Mouse (Mus musculus): ENCODE results near the gene Ssna1.
A peak's percentile ranks its signal among the peaks of the same experiment; 100 is the strongest.
"Not testable (repeated sequence)": the region's sequence is repeated elsewhere in the genome, so short reads cannot be mapped to it uniquely, and the experiment has no call there.

The Ssna1 gene

DNA sequence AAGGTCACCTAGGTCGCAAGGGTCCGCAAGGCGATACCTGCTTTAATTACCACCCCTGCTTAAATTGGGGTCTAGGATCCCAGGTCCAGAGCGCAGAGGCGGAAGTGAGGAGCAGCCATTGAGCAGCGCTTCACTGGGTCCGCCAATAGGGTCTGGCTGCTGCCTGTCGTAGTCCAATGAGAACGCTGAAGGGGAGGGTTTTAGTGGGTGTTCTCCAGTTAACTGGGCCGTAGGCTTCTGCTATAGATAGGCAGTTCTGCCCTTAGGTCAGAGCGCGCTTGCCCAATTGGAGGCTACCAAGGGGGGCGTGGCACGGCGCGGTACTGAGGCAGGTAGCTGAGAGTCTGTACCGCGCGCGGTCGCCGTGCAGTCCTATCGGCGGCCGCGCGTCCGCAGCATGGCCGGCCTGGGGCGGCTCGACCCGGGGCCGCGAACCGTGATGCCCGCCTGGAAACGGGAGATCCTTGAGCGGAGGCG, 9.9 kb downstream of the Ssna1 start, which contains the start of gene Tprn:
Tprn (plus strand) TSS at position 328 of the 477 bp plus-strand sequence.
- DNase-seq (ENCODE audit: low read depth, low spot score) = peak; percentile 100

DNA sequence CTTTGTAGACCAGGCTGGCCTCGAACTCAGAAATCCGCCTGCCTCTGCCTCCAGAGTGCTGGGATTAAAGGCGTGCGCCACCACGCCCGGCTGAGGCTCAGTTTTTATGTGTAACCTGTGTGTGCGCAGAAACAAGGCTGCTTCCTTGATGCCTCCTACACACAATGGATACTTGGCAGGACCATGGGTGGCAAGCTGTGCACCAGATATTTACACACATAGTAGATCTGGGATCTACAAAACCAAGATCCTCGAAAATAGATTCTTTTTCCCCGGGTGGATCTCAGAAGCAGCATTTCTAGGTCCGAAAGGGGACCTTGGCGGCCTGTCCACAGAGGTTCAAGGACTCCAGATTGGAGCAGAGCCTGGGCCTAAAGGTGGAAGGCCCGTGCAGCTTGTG, 10.4 kb downstream of the Ssna1 start:
- no peak for DNase-seq (ENCODE audit: low read depth, low spot score)

DNA sequence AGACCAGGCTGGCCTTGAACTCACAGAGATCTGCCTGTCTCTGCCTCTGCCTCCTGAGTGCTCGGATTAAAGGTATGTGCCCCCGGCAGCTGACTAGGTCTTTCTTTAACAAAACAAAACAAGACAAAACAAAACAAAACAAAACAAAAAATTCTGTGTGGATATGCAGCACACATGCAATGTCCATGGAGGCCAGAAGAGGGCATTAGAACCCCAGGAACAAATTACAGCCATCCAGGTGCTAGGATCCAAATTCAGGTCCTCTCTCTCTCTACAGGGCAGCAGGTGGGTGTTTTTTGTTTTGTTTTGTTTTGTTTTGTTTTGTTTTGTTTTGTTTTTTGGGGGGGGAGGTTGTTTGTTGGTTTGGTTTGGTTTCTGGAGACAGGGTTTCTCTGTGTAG, 13.4 kb downstream of the Ssna1 start:
- DNase-seq (ENCODE audit: low read depth, low spot score) = peak; percentile 77

DNA sequence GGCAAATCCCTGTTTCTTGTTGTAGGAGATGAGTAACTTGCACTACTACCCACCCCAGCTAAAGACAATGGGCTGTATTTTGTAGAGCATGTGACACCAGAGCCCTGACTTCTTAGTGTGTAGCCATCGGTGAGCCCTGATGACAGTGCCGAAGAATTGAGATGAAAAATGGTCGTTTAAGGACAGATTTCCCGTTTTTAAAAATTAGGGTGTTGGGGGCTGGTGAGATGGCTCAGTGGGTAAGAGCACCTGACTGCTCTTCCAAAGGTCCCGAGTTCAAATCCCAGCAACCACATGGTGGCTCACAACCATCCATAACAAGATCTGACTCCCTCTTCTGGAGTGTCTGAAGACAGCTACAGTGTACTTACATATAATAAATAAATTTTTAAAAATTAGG, 15.0 kb downstream of the Ssna1 start:
- not testable (repeated sequence) for DNase-seq (ENCODE audit: low read depth, low spot score)

DNA sequence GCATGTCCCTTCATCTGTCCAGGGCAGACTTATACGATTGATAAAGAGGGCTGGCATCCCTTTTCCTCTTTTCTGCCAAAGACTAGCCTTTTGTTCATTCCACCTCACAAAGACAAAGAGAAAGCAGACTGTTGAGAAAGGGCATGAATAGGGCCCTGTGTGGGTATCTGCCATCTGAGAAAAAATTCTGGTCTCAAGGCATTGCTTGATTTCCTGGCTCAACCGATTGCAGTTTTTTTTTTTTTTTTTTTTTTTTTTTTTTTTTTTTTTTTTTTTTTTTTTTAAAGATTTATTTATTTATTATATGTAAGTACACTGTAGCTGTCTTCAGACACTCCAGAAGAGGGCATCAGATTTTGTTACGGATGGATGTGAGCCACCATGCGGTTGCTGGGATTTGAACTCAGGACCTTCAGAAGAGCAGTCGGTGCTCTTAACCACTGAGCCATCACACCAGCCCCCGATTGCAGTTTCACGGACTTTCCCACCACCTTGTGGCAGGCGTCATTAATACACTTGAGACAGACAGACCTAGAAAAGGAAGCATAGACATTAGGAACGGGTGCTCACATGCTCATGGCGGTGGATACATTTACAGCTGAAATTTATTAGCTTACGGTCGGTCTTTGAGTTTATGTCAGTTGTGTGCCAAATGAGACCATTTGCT, 15.7 kb downstream of the Ssna1 start:
- DNase-seq (ENCODE audit: low read depth, low spot score) = peak; percentile 89

DNA sequence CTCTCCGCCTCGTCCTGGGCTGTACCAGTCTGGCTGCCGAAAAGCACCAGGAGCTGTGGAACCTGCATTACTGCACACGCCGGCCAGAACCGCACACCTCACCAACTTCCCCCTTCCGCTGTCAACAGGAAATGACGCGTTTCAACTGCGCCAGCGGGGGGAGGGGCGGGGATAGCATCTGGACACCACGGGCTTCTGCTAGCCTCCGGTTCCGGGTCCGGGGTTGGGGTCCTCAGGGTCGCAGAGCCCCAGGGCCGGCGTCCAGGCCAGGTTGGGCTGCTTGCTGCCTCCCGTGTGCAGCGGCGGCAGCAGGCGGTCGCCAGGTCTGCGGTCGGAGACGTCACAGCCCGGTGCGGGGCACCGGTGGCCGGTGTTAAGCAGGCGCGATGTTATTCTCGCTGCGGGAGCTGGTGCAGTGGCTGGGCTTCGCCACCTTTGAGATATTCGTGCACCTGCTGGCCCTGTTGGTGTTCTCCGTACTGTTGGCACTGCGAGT, 16.9 kb downstream of the Ssna1 start, which contains the start of gene Tmem203:
Tmem203 (plus strand) TSS at position 156 of the 496 bp plus-strand sequence.
- DNase-seq (ENCODE audit: low read depth, low spot score) = peak; percentile 96

DNA sequence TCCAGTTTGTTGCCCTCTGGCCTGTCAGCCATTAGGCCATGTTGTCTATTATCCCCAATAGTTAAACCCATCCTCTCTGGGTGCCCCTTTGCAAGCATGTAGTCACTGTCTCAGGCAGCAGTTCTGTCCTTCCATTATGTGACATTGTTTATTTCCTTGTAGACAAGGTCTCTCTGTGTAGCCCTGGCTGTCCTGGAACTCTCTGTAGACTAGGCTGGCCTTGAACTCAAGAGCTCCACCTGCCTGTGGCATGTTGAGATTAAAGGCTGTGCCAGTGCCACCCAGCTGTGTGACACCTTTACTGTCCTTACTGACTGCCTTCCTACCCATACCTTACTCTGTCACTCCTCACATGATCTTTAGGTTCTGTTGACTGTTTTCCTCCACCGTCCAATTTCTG, 19.9 kb downstream of the Ssna1 start:
- no peak for DNase-seq (ENCODE audit: low read depth, low spot score)

DNA sequence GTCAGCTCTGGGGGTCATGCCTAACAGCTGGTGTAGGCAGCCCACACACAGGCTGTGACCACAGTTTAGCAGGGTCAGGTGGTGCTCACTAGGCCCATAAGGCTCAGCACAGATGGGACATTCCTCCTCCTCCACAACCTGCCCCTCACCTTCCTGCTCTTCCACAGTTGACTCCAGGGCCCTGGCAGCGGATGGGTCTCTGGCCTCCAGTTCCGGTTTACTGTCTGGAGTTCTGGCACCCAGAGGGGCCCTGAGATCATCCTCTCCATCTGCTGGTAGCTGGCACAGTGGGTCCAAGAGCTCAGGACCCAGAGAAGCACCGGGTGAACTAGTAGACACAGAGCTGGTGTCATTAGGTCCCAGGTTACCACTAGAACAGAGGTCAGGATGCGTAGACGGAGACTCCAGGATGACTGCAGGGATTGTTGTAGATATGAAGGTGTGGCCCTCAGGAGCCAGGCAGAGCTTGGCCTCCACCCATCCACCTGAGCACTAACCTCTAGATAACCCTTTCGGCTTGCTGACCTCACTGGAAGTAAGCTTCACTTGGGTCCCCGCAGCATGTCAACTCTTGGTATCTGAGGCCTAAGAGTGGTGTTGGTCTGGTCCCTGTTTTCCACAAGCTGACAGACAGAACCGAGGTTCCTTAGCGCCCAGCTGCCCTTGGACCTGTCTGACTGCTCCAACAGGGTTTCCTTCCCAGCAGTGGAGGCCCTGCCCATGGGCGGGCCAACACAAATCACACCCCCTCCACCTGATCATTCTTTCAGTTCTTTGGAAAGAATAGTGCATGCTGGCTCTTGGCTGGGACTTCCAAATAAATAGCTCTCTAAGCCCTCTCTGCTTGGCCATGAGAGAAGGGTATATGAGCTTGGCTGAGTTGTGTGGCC, 25.8 kb downstream of the Ssna1 start, which contains the start of gene AL732309.1:
AL732309.1 (minus strand) TSS at position 681 of the 890 bp plus-strand sequence.
- DNase-seq (ENCODE audit: low read depth, low spot score) = peak; percentile 43

DNA sequence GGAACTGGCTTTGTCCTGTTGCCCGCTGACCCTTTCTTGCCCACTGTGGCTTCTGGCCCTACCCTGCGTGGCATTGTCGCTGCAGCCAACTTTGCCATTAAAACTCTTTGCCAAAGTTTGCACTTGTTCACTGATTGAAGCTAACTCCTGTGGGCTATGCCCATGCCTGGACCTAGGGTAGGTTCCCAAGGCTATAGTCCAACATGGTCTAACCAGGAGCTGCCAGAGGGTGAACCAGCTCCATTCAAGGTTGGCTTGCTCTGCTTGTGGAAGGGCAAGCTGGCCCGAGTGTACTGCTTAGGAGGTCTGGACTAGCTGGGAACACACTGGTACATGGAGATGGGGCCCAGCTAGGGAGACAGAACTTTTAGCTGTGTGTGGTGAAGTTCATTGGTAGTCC, 28.1 kb downstream of the Ssna1 start:
- no peak for DNase-seq (ENCODE audit: low read depth, low spot score)

DNA sequence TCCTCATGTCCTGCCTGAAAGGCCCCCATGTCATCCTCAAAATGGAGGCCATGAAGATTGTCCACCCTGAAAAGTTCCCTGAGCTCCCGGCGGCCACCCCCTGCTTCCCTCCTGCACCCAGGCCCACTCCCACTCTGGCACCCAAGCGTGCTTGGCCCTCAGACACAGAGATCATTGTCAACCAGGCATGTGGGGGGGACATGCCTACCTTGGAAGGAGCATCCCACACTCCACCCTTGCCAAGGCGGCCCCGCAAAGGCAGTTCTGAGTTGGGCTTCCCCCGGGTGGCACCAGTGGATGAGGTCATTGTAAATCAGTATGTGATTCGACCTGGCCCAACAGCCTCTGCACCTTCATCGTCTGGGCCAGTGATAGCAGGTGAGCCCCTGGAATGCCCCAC, 28.9 kb downstream of the Ssna1 start:
- DNase-seq (ENCODE audit: low read depth, low spot score) = no peak

DNA sequence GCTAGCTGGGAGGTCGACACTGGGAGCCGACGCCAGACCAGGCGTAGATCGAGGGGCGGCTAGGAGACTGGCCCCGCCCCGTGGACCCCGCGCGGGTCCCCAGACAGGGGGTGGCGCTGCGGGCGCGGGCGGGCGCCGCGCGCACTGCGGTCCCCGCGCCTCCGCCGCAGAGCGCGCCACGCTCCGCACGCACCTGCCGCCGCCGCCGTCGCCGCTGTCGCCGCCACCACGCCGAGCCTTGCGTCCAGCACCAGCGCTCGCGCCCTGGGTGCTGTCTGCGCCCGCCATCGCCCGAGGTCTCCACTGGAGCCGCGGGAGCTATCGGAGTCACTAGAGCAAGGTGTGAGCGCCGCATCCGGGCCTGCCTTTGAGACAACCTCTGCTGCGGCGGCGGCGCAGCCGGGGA, 30.1 kb downstream of the Ssna1 start, which contains the start of the genes Rnf208 and Cysrt1:
Rnf208 (plus strand) TSS at position 155 of the 406 bp plus-strand sequence.
Cysrt1 (minus strand) TSS at position 352 of the 406 bp plus-strand sequence.
- peak; percentile 53 for DNase-seq (ENCODE audit: low read depth, low spot score)

DNA sequence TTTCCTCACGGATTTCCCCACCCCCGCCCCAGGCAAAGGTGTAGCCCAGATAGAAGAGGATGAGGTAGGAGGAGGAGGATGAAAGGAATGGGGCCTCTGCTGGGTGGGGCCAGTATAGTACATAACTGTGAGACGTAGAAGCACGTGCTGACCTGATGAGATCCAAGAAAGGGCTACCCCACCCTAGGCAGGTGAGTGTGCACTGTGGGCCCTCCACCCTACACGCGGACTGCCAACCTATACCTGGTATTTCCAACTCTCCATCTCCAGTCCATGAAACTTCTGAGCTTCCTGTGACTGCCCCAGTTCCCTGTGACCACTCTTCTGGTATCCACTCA, 30.8 kb downstream of the Ssna1 start:
- peak; percentile 40 for DNase-seq (ENCODE audit: low read depth, low spot score)

DNA sequence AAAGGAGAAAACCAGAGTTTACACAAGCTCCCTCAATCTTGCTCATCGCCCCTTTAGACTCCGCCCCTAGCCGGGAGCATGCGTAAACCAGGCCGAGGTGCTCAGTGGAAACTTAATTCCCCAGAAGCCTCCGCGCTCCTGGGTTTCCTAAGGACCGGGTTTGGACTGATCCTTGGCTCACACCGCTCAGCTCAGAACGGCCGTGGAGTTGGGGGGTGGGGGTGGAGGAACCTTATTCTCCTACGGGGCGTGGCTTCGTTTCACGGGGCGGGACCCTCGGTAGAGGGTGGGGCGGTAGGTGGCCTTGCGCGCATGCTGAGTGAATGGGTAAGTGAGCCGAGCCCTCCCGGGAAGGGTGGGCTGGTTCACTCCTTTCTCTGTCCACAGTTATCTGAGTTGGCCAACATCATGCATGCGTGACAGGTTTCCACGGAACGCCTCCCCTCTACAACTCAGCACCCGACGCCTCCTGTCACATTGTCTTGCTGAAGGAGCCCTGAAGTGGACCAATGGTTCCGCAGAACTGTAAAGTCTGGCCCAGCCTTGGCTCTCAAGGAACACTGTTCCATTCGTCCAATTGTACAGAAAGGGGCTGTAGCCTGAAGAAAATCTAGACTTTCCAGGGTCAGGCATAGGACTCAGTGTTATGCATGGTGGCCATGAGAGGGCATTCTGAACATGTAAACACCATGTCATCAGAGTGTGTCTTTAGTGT, 31.4 kb downstream of the Ssna1 start:
- DNase-seq (ENCODE audit: low read depth, low spot score) = peak; percentile 98

DNA sequence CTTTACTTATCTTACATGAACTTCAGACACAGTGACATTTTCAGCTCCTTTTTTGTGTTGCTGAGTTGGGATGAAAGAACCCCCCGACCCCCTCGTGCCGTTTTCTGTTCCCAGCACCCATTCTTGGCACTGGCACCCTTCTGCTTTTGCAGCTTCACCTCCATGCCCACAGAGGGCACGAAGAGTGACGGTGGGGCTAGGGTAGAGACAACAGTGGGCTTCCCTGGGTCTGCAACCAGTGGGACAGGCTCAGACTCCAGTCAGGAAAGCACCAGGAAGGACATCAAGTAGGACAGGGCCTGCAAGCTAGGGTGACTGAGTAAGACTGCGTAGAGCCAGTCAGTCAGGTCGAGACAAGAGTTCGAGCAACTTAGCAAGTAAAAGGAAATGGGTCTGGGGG, 31.9 kb downstream of the Ssna1 start:
- no peak for DNase-seq (ENCODE audit: low read depth, low spot score)

DNA sequence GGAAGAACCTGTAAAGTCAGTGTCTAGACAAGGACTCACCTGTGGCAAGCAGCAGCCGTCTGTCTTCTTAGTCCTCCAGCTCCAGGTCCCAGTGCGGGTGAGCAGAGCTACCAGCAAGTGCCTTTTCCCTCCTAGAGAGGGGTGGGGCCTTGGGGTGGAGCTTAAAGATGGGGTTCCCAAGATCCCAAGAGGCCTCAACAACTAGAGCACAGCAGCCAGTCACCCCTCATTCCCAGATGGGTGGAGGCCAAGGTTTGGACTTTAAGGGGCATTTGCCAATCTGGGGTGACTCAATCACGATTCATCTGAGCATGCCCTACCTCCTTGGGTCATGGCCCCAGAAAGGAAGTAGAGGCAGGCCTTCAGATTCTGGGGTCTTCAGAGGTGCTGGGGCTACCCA, 32.5 kb downstream of the Ssna1 start:
- no peak for DNase-seq (ENCODE audit: low read depth, low spot score)

DNA sequence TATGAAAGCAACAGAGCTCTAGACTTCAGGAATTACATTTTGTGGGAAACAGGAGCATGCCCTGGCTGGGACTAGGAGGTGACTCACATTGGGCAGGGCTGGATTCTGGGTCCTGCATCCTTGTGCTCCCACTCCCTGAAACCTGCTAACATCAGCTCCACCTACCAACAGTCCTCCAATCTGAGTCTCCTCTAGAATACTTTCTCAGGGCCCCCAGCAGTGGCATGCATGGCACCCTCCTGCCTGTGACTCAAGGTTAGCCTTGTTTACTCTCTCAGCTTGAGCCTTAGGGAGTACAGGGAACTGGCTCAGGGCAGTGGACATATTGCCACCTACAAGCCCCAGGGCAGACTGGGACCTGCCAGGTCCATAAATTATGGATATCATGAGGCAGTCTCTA, 34.1 kb downstream of the Ssna1 start:
- DNase-seq (ENCODE audit: low read depth, low spot score) = no peak

DNA sequence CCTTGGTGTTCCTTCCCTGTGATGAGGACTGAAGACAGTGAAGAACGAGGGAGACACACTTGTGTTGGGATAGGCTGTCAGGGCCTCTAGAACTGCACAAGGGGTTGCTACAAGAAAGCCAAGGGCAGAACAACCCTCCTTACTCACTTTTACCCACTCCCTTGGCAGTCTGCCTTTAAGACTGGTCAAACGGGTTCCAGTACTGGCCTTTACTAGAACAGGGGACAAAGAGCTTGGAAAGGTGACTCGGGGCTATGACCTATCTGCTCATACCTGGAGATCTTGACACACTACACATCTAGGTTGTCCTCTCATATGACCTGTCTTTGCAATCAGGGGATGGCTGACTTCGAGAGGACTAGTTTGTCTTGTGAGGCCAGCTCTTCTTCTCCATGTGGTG, 34.7 kb downstream of the Ssna1 start:
- DNase-seq (ENCODE audit: low read depth, low spot score) = no peak

DNA sequence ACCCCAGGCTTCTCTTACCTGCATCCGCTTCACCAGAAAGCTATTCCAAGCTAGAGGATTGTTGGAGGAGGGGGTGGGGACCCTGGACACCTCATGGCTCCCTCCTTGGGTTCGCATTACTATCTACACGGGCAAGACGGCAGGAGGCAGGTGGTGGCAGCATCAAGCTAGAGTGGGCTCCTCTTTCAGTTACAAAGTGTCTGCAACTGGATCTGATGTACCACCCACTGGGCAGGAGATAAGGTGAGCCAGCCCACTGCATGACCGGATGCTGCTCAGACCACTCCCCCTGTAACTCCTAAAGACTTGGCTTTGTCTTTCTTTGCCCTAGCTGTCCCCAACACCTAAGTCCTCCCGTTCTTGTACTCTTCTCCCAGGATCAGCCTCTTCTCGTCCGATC, 35.6 kb downstream of the Ssna1 start, which contains the start of gene Rnf224:
Rnf224 (minus strand) TSS at position 174 of the 400 bp plus-strand sequence.
- DNase-seq (ENCODE audit: low read depth, low spot score) = no peak

DNA sequence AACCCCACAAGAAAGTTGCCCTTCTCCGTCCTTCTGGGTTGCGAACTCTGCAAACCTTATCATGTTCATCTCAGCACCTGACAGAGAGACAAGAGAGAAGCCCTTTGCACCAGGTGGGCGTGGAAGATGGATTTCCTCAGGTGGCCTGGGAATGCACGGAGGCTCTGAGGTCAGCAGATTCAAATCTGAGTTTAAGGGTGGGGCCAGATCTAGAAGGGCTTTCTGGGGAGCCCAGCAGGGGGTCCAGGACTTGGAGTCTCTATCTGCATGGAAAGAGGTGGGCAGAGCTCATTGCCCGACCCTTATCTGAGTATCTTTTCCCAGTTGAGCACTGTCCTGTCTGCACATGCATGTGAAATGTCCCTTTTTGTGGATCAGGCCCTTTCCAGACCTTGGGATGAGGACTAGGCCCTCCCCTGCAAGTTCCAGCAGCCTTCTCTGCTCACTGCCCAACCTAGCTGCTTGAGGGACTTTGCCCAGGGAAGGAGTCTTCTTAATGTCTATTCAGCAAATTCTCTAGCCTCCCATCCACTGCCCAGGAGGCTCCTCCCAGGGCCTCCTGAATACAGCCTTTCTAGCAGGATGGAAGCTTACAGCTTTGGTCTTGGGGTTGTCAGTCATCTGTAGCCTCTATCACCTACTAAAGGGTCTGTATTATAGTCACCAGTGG, 37.6 kb downstream of the Ssna1 start:
- no peak for DNase-seq (ENCODE audit: low read depth, low spot score)

DNA sequence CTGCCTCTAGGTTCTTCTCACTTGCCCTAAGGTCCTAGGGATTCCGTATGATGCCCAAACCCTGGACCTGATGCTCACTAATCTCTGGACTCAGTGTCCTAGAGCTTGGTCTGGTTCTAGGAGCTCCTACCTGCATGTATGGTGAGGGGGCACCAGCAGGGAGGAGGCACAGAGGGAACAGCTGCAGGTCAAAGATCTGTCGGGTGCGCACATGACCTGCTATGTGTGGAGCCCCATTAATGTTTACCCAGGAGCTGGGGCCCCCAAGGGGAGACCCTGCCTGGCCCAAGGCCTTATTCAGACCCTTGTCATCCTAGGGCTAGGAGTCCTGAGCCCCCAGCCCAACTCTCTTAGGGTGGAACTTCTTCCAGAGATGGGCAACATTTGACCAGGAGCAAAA, 38.2 kb downstream of the Ssna1 start, which contains the start of gene Slc34a3:
Slc34a3 (minus strand) TSS at position 315 of the 400 bp plus-strand sequence.
- no peak for DNase-seq (ENCODE audit: low read depth, low spot score)

DNA sequence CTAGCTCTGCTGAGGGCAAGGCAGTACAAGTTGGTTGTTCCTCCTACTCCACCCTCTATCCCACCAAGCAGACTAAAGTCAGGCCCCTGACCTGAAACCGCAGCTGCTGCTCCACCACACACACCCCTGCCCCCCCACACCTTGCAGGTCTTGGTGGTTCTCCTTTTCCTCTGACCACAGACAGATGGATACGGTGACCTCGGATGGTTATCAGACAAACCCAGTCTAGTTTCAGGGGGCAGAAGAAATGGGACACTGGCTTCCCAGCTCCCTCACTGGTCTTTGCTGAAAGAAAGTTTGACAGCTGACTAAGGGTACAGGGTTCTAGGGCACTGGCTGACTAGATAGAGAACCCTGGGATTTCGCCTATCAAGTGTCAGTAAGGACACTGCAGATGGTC, 38.8 kb downstream of the Ssna1 start:
- DNase-seq (ENCODE audit: low read depth, low spot score) = no peak
